Mouse (Mus musculus): Measurements from ENCODE around the gene Duox2. TPM values are rescaled to one million over a fixed set of nuclear protein-coding genes. Genes with fewer than 3 reads are reported as not detected.

Gene Duox2
- polyA plus RNA-seq, 1 experiment from 2014 or later, result 0.03 TPM

DNA sequence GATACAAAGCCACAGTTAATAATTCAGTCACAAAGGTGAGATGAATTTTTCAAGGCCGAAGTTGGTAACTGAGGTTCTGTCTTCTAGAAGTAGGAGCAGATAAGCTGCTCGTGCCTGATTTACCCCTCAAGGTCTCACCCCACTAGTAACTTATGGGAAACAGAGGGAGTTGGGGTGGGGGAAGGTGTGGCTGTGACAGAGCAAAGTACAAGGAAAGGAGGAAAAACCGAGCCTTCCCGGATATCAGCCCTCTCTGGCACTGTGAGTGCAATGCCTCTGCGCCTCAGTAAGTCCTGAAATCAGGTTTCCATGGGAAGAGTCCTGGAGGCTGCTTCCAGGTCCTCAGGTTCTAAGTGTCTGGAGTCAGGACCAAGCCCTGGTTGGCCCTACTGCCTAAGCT, 37.5 kb downstream of the Duox2 start:
- Histone ChIP-seq H3K36me3 (ENCODE audit: control insufficient read depth, insufficient read depth, low read length) (no peaks in the 10 kb centered on the region), H3K9ac (ENCODE audit: low read depth, low read length) (no peak overlapping the region), H3K27me3 (replicated peaks; ENCODE audit: control insufficient read depth, insufficient read depth, low read length) (no peaks in the 10 kb centered on the region), H3K4me3 (ENCODE audit: low read length) (no peak overlapping the region), H3K27ac (ENCODE audit: low read depth, low read length) (no peak overlapping the region), H3K4me2 (ENCODE audit: low read length) (no peak overlapping the region), H3K9me3 (ENCODE audit: control insufficient read depth, low read length) (no peaks in the 10 kb centered on the region), H3K4me1 (ENCODE audit: control insufficient read depth, insufficient read depth, low read depth, low read length) (peaks cover 5% of the 10 kb centered on the region)
- WGBS, result 92% methylated on average over 5 of the region's 5 CpGs
- no peak for ATAC-seq

DNA sequence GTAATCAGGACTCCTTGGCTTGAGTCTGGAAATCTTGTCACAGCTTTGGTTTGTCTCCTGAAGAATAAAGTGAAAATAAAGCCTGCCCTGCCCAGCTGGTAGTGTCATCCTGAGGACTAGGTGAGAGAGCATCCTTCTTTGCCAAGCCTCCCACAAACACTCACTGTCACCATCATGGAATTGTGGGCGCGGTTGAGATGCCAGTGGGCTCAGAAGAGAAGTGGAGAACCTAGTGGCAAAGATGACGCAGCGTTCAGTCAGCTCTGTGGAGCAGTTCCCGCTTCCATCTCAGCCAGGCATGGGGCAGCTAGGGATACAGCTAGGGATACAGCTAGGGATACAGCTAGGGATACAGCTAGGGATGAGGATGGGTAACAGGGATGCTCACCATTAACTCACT, 42.3 kb downstream of the Duox2 start:
- WGBS, result 93% methylated on average over 5 of the region's 5 CpGs
- Histone ChIP-seq H3K4me3 (ENCODE audit: low read length) (no peak overlapping the region), H3K4me2 (ENCODE audit: low read length) (no peak overlapping the region), H3K27me3 (replicated peaks; ENCODE audit: control insufficient read depth, insufficient read depth, low read length) (no peaks in the 10 kb centered on the region), H3K27ac (ENCODE audit: low read depth, low read length) (no peak overlapping the region), H3K9me3 (ENCODE audit: control insufficient read depth, low read length) (no peaks in the 10 kb centered on the region), H3K9ac (ENCODE audit: low read depth, low read length) (no peak overlapping the region), H3K36me3 (ENCODE audit: control insufficient read depth, insufficient read depth, low read length) (no peaks in the 10 kb centered on the region), H3K4me1 (ENCODE audit: control insufficient read depth, insufficient read depth, low read depth, low read length) (no peaks in the 10 kb centered on the region)
- ATAC-seq, result no peak

DNA sequence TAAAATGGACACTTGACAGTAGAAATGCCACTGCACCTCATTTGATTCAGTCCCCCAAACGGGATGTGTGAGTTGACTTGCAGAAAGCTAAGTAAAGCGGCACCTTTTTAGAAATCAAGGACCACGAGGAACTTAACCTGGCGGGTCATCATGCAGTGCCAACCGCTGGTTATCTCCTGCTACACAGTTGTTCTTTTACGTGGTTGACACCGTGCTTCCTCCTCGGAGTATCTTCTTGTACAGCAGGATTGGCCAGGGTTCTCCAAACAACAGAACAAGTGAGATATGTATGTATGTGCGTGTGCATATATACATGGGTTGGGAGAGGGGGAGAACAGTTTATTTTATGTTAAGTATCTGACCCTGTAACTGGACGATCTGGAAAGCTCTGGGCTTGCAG, 50.5 kb downstream of the Duox2 start:
- 89% methylated on average over 10 of the region's 10 CpGs for WGBS
- Histone ChIP-seq H3K9ac (ENCODE audit: low read depth, low read length) (no peak overlapping the region), H3K4me1 (ENCODE audit: control insufficient read depth, insufficient read depth, low read depth, low read length) (no peaks in the 10 kb centered on the region), H3K27ac (ENCODE audit: low read depth, low read length) (no peak overlapping the region), H3K4me2 (ENCODE audit: low read length) (no peak overlapping the region), H3K36me3 (ENCODE audit: control insufficient read depth, insufficient read depth, low read length) (no peaks in the 10 kb centered on the region; the same call in 1 of the 2 replicates), H3K9me3 (ENCODE audit: control insufficient read depth, low read length) (no peaks in the 10 kb centered on the region), H3K4me3 (ENCODE audit: low read length) (no peak overlapping the region), H3K27me3 (replicated peaks; ENCODE audit: control insufficient read depth, insufficient read depth, low read length) (no peaks in the 10 kb centered on the region)
- ATAC-seq, result no peak

DNA sequence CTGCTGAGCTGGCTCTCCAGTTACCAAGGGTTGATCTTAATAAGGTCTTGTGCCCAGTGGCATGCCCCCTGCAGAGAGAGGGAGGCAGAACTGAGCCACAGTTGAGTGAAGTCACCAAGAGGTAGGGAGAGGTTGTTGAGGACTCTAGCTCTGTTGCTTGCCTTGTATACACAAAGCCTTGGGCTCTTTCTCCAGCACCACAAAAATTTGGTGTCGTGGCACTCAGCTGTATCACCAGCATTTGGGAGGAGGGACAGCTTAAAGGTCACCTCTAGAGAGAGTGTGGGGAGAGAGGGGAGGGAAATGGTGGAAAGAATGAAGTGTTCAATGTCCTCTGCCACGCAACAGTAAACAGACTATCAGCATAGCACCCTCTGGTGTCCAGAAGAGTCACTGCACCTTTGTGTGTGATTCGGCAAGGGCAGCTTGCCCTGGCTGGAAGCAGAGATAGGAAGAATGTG, 54.5 kb downstream of the Duox2 start:
- 3% methylated on average over 3 of the region's 3 CpGs for WGBS
- H3K4me3 ChIP-seq (ENCODE audit: low read length), result no peak overlapping the region

DNA sequence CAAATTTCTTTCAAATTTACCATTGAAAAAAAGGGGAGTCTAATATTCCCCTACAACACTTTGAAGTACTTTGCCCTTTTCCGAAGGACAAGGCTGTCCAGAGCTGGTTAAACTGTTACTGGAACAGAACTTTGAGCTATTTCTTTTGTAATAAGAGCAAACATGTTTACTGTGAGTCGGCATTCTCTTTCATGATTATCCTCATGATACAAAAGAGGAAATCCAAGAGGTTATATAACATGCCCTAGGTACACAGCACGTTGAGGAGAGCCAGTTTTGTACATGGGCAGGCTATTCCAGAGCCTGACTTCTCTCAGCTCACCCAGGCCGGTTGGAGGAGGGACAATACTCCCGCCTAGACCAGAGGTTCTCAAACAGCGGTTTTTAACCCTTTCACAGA, 56.3 kb downstream of the Duox2 start:
- Histone ChIP-seq H3K9me3 (ENCODE audit: control insufficient read depth, low read length) (no peaks in the 10 kb centered on the region), H3K9ac (ENCODE audit: low read depth, low read length) (no peak overlapping the region), H3K4me1 (ENCODE audit: control insufficient read depth, insufficient read depth, low read depth, low read length) (no peaks in the 10 kb centered on the region), H3K36me3 (ENCODE audit: control insufficient read depth, insufficient read depth, low read length) (no peaks in the 10 kb centered on the region), H3K27me3 (replicated peaks; ENCODE audit: control insufficient read depth, insufficient read depth, low read length) (no peaks in the 10 kb centered on the region), H3K4me3 (ENCODE audit: low read length) (no peak overlapping the region), H3K27ac (ENCODE audit: low read depth, low read length) (no peak overlapping the region), H3K4me2 (ENCODE audit: low read length) (no peak overlapping the region)
- 73% methylated on average over 6 of the region's 6 CpGs for WGBS
- no peak for ATAC-seq

More for the DNA sequence above, 54.5 kb downstream of the Duox2 start:
- Histone ChIP-seq H3K9ac (ENCODE audit: low read depth, low read length) (no peak overlapping the region), H3K4me2 (ENCODE audit: low read length) (no peak overlapping the region), H3K27ac (ENCODE audit: low read depth, low read length) (no peak overlapping the region), H3K36me3 (ENCODE audit: control insufficient read depth, insufficient read depth, low read length) (no peaks in the 10 kb centered on the region), H3K4me1 (ENCODE audit: control insufficient read depth, insufficient read depth, low read depth, low read length) (no peaks in the 10 kb centered on the region), H3K27me3 (replicated peaks; ENCODE audit: control insufficient read depth, insufficient read depth, low read length) (no peaks in the 10 kb centered on the region), H3K9me3 (ENCODE audit: control insufficient read depth, low read length) (no peaks in the 10 kb centered on the region)
- peak; percentile 73 for ATAC-seq

DNA sequence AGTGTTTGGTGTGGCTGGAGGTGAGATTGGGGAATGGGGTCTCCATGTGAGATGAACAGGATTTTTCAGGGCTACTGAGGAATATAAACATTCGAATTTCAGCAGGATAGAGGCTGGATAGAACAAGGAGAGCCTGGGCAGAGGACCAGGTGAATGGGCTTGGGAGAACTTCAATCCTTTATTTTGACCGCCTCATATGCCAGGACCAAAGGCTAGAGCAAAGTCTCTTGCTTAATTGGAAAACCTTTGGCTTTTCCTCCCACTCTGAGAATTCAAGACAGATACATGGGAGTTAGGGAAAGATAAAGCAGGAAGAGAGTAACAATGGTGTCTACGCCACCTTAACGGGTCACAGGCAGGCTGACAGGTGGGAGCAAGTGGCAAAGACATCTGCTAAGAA, 57.0 kb downstream of the Duox2 start:
- H3K4me1 ChIP-seq (ENCODE audit: control insufficient read depth, insufficient read depth, low read depth, low read length), result no peaks in the 10 kb centered on the region
- no peak for ATAC-seq
- no peak overlapping the region for H3K27ac ChIP-seq (ENCODE audit: low read depth, low read length)
- WGBS, result 91% methylated on average over 4 of the region's 4 CpGs
- H3K9me3 ChIP-seq (ENCODE audit: control insufficient read depth, low read length), result no peaks in the 10 kb centered on the region
- H3K9ac ChIP-seq (ENCODE audit: low read depth, low read length), result no peak overlapping the region
- no peak overlapping the region for H3K4me3 ChIP-seq (ENCODE audit: low read length)
- H3K36me3 ChIP-seq (ENCODE audit: control insufficient read depth, insufficient read depth, low read length), result no peaks in the 10 kb centered on the region
- no peaks in the 10 kb centered on the region for H3K27me3 ChIP-seq (replicated peaks; ENCODE audit: control insufficient read depth, insufficient read depth, low read length)
- no peak overlapping the region for H3K4me2 ChIP-seq (ENCODE audit: low read length)

DNA sequence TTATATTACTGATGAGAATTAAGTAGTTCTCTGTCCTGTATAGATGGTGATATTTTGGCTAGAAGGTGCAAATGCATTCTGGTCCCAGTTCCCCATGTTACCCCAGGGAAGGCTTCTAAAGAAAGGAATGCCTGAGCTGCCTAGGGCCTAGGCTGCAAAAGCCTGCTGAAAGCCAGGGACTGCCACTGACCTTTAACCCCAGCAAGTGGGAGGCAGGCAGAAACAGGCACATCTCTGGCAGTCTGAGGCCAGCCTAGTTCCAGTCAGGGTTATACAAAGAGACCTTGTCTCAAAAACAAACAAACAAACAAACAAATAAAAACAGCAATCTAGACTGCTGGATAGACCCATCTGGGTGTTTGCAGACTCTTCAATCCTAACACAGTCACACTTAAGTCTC, 57.5 kb downstream of the Duox2 start:
- Histone ChIP-seq H3K9me3 (ENCODE audit: control insufficient read depth, low read length) (no peaks in the 10 kb centered on the region), H3K9ac (ENCODE audit: low read depth, low read length) (no peak overlapping the region), H3K27me3 (replicated peaks; ENCODE audit: control insufficient read depth, insufficient read depth, low read length) (no peaks in the 10 kb centered on the region), H3K27ac (ENCODE audit: low read depth, low read length) (no peak overlapping the region), H3K4me1 (ENCODE audit: control insufficient read depth, insufficient read depth, low read depth, low read length) (no peaks in the 10 kb centered on the region), H3K36me3 (ENCODE audit: control insufficient read depth, insufficient read depth, low read length) (no peaks in the 10 kb centered on the region), H3K4me3 (ENCODE audit: low read length) (no peak overlapping the region), H3K4me2 (ENCODE audit: low read length) (no peak overlapping the region)
- no peak for ATAC-seq

DNA sequence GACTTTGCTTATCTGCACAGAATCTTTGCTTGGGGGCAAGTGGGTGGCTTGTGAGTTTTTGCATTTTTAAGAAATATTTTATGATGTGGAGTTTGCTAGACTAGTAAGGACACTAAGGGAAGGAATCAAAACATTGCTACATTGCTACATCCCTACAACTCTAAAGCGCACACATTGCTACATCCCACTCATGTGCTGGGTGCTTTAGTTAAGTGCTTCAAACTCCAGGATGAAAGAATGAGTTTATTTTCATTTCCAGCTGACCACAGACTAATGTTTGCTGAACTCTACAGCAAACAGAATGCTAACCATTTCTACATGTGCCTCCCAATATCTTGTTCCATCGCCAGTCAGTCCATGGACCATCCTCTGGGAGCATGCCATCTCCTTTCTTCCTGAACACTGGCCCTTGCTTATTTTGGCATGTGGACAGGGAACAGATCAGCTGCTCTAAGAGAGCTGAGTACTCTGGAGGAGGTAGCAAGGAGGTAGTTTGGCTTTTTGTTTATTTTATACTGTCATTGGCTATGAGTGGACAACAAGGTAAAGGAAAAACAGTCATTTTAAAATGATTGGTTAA, 60.3 kb downstream of the Duox2 start:
- WGBS, result 86% methylated on average over 2 of the region's 2 CpGs
- Histone ChIP-seq H3K36me3 (ENCODE audit: control insufficient read depth, insufficient read depth, low read length) (no peaks in the 10 kb centered on the region), H3K9ac (ENCODE audit: low read depth, low read length) (no peak overlapping the region), H3K9me3 (ENCODE audit: control insufficient read depth, low read length) (no peaks in the 10 kb centered on the region), H3K4me1 (ENCODE audit: control insufficient read depth, insufficient read depth, low read depth, low read length) (peaks cover 5% of the 10 kb centered on the region), H3K4me3 (ENCODE audit: low read length) (no peak overlapping the region), H3K27ac (ENCODE audit: low read depth, low read length) (no peak overlapping the region), H3K27me3 (replicated peaks; ENCODE audit: control insufficient read depth, insufficient read depth, low read length) (no peaks in the 10 kb centered on the region), H3K4me2 (ENCODE audit: low read length) (no peak overlapping the region)
- ATAC-seq, result no peak

DNA sequence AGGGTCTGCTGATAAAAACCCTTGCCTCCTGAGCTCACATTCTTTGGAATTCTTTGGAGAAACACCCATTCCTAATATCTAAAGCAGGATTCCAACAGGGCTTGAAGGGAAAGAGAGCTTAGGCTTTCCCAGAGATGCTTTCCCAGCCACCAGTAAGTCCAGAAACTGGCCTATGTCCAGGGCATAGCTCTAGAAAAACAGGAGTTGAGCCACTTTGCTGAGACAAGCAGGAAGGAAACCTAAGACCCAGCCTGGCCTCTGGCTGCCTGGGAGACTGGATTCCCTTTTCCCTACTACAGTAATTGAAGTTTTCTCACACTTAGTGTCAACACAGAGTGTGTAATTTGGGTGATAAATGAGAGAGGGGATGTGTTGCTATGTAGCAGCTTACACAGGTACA, 61.9 kb downstream of the Duox2 start:
- ATAC-seq, result no peak
- H3K27ac ChIP-seq (ENCODE audit: low read depth, low read length), result no peak overlapping the region

DNA sequence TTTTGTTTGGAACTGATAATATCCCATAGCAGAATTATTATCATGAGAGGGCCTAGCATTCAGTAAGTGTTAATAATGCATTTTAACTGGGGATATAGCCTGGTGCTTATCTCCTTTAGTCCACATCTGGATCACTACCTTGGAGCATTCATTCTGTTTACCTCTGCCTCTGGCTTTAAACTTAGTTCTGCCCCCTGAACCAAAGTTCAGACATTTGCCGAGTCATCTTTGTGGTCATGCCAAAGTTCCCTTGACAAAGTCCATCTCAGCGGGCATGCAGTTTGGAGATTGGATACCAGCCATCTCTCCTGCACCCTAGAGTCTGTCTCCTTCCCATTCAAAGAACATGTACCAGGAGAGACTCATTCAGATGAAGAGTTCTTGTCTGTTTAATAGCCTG, 62.8 kb downstream of the Duox2 start:
- WGBS, result 63% methylated on average over 2 of the region's 2 CpGs
- Histone ChIP-seq H3K27ac (ENCODE audit: low read depth, low read length) (no peak overlapping the region), H3K4me1 (ENCODE audit: control insufficient read depth, insufficient read depth, low read depth, low read length) (peaks cover 5% of the 10 kb centered on the region), H3K9me3 (ENCODE audit: control insufficient read depth, low read length) (no peaks in the 10 kb centered on the region), H3K4me3 (ENCODE audit: low read length) (peak overlapping the region; percentile 53), H3K4me2 (ENCODE audit: low read length) (peak overlapping the region; percentile 92), H3K27me3 (replicated peaks; ENCODE audit: control insufficient read depth, insufficient read depth, low read length) (no peaks in the 10 kb centered on the region), H3K9ac (ENCODE audit: low read depth, low read length) (no peak overlapping the region), H3K36me3 (ENCODE audit: control insufficient read depth, insufficient read depth, low read length) (no peaks in the 10 kb centered on the region)
- ATAC-seq, result no peak

More for the DNA sequence above, 61.9 kb downstream of the Duox2 start:
- Histone ChIP-seq H3K4me1 (ENCODE audit: control insufficient read depth, insufficient read depth, low read depth, low read length) (peaks cover 5% of the 10 kb centered on the region), H3K9ac (ENCODE audit: low read depth, low read length) (no peak overlapping the region), H3K36me3 (ENCODE audit: control insufficient read depth, insufficient read depth, low read length) (no peaks in the 10 kb centered on the region), H3K9me3 (ENCODE audit: control insufficient read depth, low read length) (no peaks in the 10 kb centered on the region), H3K27me3 (replicated peaks; ENCODE audit: control insufficient read depth, insufficient read depth, low read length) (no peaks in the 10 kb centered on the region), H3K4me2 (ENCODE audit: low read length) (no peak overlapping the region), H3K4me3 (ENCODE audit: low read length) (no peak overlapping the region)

Data from hindbrain, embryonic 16.5 days (tissue).